Mouse (Mus musculus) hindbrain, embryonic 16.5 days (tissue): ENCODE data around the gene Ucn2. TPM values are rescaled to one million over a fixed set of nuclear protein-coding genes. Genes with fewer than 3 reads are reported as not detected.

Experiments
- ATAC-seq: fragments of 200-750 bp; cut with Nextera tagmentation; 2 replicates; pipeline ENCODE4 v1.8.0; 2017; ENCODE audit warnings: moderate TSS enrichment, moderate library complexity
- H3K27ac ChIP-seq: fragments of 300-500 bp; sonication (generic); 2 replicates; pipeline ENCODE4 v1.5.1; 2014; ENCODE audit warnings: low read depth, mild to moderate bottlenecking, control low read depth, low read length, moderate library complexity
- H3K27me3 ChIP-seq: fragments of 300-500 bp; sonication (generic); replicated peaks from 2 replicates; pipeline ENCODE4 v1.6.1; 2014; ENCODE audit warnings: low read length; ENCODE audit not compliant: control insufficient read depth, insufficient read depth
- H3K36me3 ChIP-seq: fragments of 300-500 bp; sonication (generic); 2 replicates; pipeline ENCODE4 v1.6.1; 2014; ENCODE audit warnings: mild to moderate bottlenecking, low read length, moderate library complexity, mixed read lengths; ENCODE audit not compliant: control insufficient read depth, insufficient read depth
- H3K4me1 ChIP-seq: fragments of 300-500 bp; sonication (generic); 2 replicates; pipeline ENCODE4 v1.6.1; 2014; ENCODE audit warnings: low read depth, low read length; ENCODE audit not compliant: control insufficient read depth, insufficient read depth
- H3K4me2 ChIP-seq: fragments of 300-500 bp; sonication (generic); 2 replicates; pipeline ENCODE4 v1.6.1; 2014; ENCODE audit warnings: mild to moderate bottlenecking, low read length, control low read depth, moderate library complexity
- H3K4me3 ChIP-seq: fragments of 300-500 bp; sonication (generic); 2 replicates; pipeline ENCODE4 v1.5.1; 2014; ENCODE audit warnings: mild to moderate bottlenecking, low read length, control low read depth, moderate library complexity
- H3K9ac ChIP-seq: fragments of 300-500 bp; sonication (generic); 2 replicates; pipeline ENCODE4 v1.6.1; 2014; ENCODE audit warnings: low read depth, mild to moderate bottlenecking, control low read depth, low read length, moderate library complexity
- H3K9me3 ChIP-seq: fragments of 300-500 bp; sonication (generic); 2 replicates; pipeline ENCODE4 v1.6.1; 2014; ENCODE audit warnings: mild to moderate bottlenecking, low read length, moderate library complexity; ENCODE audit not compliant: control insufficient read depth
- WGBS: fragments of 180-500 bp; shearing (Covaris S2); extraction: QIAGEN DNeasy Blood & Tissue Kit; methylation state at CpG from one replicate; pipeline ENCODE4 v1.1.7; 2014; 5-methylcytosine and 5-hydroxymethylcytosine counted together
- polyA plus RNA-seq: library from polyadenylated mRNA; unstranded; fragments of >200 nt; fragmentation: Nextera tagmentation; extraction: Ambion mirVana; gene quantifications from 2 replicates; pipeline ENCODE4 v1.2.1, GENCODE M21; 2015

The Ucn2 gene
- polyA plus RNA-seq, 1 experiment from 2014 or later, result not detected

DNA sequence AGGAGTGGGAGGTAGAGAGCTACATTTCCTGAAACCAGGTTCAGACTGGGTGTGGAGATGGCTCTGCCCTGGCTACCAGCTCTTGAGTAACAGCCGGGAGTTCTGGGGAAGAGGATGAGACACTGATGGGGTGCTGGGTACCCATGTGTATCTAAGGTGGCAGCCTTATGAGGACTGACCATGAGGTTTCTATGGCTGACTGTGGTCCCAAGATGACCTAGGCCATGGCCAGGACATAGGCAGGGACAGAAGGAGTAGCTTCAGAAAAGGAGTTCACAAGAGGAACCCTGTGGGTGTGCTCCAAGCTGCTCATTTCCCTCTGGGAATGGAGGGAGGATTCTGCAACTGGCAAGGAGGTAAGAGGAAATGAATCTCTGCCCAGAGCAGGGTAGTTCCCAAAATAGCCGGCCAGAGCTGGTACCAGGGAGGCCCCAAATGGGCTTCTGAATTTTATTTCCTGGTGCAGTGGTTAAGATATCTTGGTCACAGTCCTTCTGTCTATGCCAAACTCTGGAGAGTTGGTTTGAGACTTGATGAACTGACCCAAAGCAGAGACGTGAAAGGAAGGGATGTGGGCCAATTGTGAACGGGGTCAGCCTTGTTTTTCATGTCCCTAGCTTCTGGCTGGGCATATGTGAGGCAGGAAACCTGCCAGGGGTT, 4.1 kb downstream of the Ucn2 start:
- H3K4me2 ChIP-seq, result no peak overlapping the region
- H3K4me3 ChIP-seq, result no peak overlapping the region
- WGBS, result 80% methylated on average over 4 of the region's 4 CpGs

DNA sequence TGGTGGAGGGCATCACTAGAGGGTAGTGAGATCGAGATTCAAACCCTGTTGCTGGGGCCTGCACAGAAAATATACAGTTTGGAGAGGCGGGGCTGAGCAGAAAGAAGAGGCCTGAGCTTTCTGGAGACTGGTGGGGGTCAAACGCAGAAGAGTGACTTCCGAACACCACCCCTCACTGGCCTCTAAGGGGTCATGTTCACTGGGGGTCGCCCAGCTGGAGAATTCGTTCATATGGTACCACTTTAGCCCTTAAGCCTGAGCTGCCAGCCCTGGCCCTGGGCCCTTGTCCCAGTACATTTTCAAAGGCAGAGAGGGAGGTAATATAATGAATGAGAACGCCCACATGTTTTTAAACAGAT, 4.6 kb downstream of the Ucn2 start:
- no peak for ATAC-seq
- Histone ChIP-seq H3K4me2 (no peak overlapping the region), H3K9me3 (no peaks in the 10 kb centered on the region), H3K36me3 (no peaks in the 10 kb centered on the region), H3K27ac (no peak overlapping the region), H3K9ac (no peak overlapping the region), H3K4me1 (peaks cover 12% of the 10 kb centered on the region), H3K27me3 (no peaks in the 10 kb centered on the region), H3K4me3 (no peak overlapping the region)
- WGBS, result 75% methylated on average over 7 of the region's 7 CpGs

More for the DNA sequence above, 4.1 kb downstream of the Ucn2 start:
- H3K27ac ChIP-seq, result no peak overlapping the region
- peaks cover 12% of the 10 kb centered on the region for H3K4me1 ChIP-seq
- no peak for ATAC-seq
- H3K36me3 ChIP-seq, result no peaks in the 10 kb centered on the region
- no peaks in the 10 kb centered on the region for H3K9me3 ChIP-seq
- H3K27me3 ChIP-seq, result no peaks in the 10 kb centered on the region
- H3K9ac ChIP-seq, result no peak overlapping the region

DNA sequence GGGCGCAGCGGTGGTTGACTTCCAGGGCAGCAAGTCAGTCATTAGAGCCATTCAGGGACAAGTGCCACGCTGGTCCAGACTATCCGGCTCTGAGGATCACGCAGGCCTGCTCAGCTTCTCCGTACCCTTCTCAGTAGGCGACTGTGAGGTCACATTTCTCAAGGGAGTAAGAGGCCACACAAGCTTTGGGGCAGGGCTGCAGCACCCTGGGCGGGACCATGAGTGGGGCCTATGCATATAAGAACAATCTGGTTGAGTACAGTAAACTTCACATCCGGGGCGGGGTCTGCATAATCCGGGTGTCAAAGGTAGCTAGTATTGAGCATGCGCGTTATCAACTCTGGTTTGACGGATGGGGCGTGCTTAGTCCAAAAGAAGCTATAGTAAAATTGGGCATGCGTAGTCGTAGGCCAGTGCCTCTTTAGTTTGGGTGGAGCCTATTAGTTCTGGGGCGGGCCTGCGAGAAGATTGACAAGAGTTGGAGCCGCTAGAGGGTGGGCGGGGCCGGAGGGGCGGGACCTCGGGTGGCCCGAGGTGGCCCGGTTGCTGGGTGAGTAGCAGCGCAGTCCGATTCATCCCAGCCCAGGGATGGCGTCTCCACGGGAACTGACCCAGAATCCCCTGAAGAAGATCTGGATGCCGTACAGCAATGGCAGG, 5.7 kb downstream of the Ucn2 start, which contains the start of gene Pfkfb4:
Pfkfb4 (plus strand) TSS at position 351 of the 657 bp plus-strand sequence.
- peak within 1 kb of the TSS; percentile 73 for H3K4me3 ChIP-seq
- peaks cover 12% of the 10 kb centered on the region for H3K4me1 ChIP-seq
- H3K9ac ChIP-seq, result peak within 1 kb of the TSS; percentile 84
- H3K36me3 ChIP-seq, result no peaks in the 10 kb centered on the region
- peak; percentile 97 for ATAC-seq
- WGBS, result 1% methylated on average over 31 of the region's 31 CpGs
- H3K27me3 ChIP-seq, result no peaks in the 10 kb centered on the region
- H3K27ac ChIP-seq, result peak within 1 kb of the TSS; percentile 90
- peak within 1 kb of the TSS; percentile 81 for H3K4me2 ChIP-seq
- no peaks in the 10 kb centered on the region for H3K9me3 ChIP-seq

DNA sequence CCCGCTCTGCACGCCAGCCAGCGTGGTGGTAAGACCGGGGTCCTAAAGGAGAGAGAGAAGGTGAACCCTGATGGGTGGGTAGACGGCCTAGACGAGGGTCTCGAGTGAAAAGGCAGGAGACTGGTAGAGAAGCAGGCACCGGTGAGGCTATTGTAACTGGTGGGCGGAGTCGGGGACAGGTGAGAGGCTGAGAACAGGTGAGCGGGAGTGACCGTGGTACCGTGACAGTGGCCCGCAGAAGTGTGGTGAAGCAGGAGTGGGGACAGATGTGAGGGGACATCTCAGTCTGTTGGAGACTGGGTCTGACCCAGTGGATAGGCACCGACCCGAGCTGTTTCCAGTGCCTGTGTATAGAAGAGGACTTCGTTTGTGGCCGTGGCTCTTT, 6.3 kb downstream of the Ucn2 start:
- Histone ChIP-seq H3K27ac (peak overlapping the region; percentile 80), H3K4me1 (peaks cover 12% of the 10 kb centered on the region), H3K9me3 (no peaks in the 10 kb centered on the region), H3K4me3 (peak overlapping the region; percentile 73), H3K4me2 (peak overlapping the region; percentile 81), H3K9ac (peak overlapping the region; percentile 84), H3K36me3 (no peaks in the 10 kb centered on the region), H3K27me3 (no peaks in the 10 kb centered on the region)
- 12% methylated on average over 18 of the region's 18 CpGs for WGBS
- no peak; the same call in 1 of the 2 replicates for ATAC-seq

DNA sequence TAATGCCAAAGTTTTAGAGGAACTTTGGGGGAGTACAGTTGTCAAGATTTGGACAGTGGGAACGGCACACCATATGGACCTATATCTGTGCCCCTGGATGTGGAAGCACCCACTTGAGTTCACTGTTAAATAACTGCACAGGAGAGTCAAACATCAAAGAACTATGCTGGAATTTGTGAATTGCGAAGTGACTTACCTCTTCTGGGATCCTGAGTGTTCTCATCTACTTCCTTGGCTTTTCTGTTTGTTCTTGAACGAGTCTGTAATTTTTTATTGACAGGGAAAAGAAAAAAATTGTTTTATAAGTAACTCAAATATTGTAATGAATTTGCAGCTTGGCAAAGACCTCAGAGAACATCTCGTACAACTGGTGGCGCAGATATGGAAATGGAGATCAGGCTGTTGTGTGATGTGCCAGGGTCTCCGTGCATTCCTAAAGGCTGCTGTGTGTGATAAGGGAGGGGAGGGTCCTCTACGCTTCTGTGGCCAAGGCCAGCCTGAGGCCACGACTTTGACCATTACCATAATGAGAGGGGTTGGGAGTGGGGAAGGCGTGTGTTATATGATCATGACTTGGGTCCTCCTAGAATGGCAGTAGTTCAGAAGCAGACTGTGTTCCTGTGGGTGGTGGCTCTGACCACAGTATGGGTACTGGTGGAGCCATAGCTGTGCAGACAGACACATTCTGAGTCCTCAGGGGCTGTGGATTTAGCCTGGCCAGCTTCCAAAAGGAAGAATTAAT, 7.0 kb downstream of the Ucn2 start:
- Histone ChIP-seq H3K4me2 (peak overlapping the region; percentile 81), H3K4me1 (peaks cover 12% of the 10 kb centered on the region), H3K4me3 (peak overlapping the region; percentile 73), H3K9ac (no peak overlapping the region), H3K27ac (no peak overlapping the region), H3K27me3 (no peaks in the 10 kb centered on the region), H3K36me3 (no peaks in the 10 kb centered on the region), H3K9me3 (no peaks in the 10 kb centered on the region)
- ATAC-seq, result no peak
- 84% methylated on average over 9 of the region's 9 CpGs for WGBS

DNA sequence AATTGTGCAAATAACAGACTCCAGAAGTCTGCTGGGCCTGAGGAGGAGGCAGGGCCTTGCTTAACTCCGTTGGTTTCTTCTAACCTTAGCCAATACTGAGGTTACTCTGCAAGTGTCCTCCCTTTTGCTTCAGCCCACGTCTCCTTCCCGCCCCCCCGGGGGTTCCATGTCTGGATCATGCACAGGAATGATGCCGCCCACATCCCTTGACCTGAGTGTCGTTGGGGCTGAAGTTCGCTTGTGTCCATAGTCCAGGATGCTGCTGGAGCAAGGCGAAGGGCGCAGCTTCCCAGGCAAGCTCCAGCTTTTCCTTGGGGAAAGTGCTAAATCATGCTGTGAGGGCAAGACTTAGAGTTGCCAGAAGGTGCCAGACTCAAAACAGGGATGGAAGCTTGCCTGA, 10.6 kb downstream of the Ucn2 start:
- ATAC-seq, result no peak
- Histone ChIP-seq H3K4me2 (no peak overlapping the region), H3K9me3 (no peaks in the 10 kb centered on the region), H3K4me1 (peaks cover 7% of the 10 kb centered on the region), H3K36me3 (no peaks in the 10 kb centered on the region), H3K27ac (no peak overlapping the region), H3K9ac (no peak overlapping the region), H3K4me3 (no peak overlapping the region), H3K27me3 (no peaks in the 10 kb centered on the region)
- 81% methylated on average over 9 of the region's 9 CpGs for WGBS

DNA sequence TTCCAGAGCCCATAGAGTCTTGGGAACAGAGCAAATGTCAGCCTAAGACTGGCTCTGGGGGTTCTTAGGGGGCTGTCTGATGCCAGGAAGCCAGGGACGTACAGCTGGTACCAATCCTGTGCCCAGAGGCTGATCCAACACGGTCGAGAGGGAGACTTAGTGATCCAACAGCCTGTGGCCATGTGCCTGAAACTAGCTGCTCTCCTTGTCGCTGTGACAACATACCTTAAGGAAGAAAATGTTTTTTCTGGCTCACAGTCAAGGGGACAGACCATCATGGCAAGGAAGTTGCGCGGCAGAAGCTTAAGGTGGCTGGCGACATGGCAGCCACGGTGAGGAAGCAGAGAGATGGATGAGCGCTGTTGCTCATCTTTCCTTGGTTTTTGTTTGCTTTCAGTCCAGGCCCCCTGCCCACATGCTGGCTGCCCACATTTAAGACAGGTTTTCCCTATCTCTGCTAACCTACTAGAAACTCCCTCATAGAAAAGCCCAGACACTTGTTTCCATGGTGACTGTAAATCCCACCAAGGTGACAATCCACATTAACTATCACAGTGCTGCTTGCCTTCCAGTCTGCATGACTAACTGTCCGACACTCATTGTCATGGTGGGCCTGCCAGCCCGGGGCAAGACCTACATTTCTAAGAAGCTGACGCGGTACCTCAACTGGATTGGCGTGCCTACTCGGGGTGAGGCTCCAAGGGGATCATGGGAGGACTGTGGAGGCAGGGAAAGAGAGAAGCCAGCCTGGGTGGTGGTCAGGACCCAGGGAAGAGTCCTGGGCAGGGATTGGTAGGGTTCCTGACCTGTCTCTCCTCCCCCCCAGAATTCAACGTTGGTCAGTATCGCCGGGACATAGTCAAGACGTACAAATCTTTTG, 12.7 kb downstream of the Ucn2 start:
- H3K27ac ChIP-seq, result no peak overlapping the region
- H3K9me3 ChIP-seq, result no peaks in the 10 kb centered on the region
- no peak for ATAC-seq
- H3K4me1 ChIP-seq, result no peaks in the 10 kb centered on the region; the same call in 1 of the 2 replicates
- no peaks in the 10 kb centered on the region for H3K36me3 ChIP-seq
- H3K4me2 ChIP-seq, result no peak overlapping the region
- H3K4me3 ChIP-seq, result no peak overlapping the region
- no peak overlapping the region for H3K9ac ChIP-seq
- H3K27me3 ChIP-seq, result no peaks in the 10 kb centered on the region
- WGBS, result 80% methylated on average over 19 of the region's 19 CpGs

DNA sequence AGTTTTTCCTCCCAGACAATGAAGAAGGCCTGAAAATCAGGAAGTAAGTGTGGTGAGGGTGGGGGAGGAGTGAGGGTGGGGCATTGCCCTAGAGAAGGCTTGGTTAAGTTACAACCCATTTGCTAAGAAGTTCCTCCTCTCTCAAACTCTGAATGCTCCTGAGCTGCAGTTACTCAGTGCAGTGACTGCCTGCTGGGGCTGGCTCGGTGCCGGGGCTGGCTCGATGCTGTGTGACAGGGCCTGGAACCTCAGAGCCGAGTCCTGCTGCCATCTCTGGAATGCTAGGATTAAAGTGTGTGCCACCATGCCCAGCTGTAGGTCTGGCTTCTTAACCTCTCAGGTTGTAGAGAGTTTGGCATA, 13.3 kb downstream of the Ucn2 start:
- H3K4me2 ChIP-seq, result no peak overlapping the region
- H3K27me3 ChIP-seq, result no peaks in the 10 kb centered on the region
- H3K9me3 ChIP-seq, result no peaks in the 10 kb centered on the region
- H3K36me3 ChIP-seq, result no peaks in the 10 kb centered on the region
- no peaks in the 10 kb centered on the region for H3K4me1 ChIP-seq
- WGBS, result 86% methylated on average over 4 of the region's 4 CpGs
- H3K27ac ChIP-seq, result no peak overlapping the region
- ATAC-seq, result no peak
- no peak overlapping the region for H3K9ac ChIP-seq
- H3K4me3 ChIP-seq, result no peak overlapping the region
